Mouse (Mus musculus) cerebellum, adult 18-20 months (tissue): ENCODE measurements at regions not wholly inside any gene's neighbourhood (a gene's known extent, or its start where the extent isn't known, plus 50 kb on each side); places are given as distances from the start of the nearest gene placed in this dataset.
"Not testable (repeated sequence)": the region's sequence is repeated elsewhere in the genome, so short reads cannot be mapped to it uniquely, and the experiment has no call there.

Experiments
- DNase-seq, 2 experiments: peaks; one replicate each; pipeline ENCODE4 v3.0.0; 2021

- DNase-seq = not testable (repeated sequence)
Measured at GRCm38 (mm10) chr12:80055894-80056293, 56.9 kb downstream of the Zfp36l1 start.

- DNase-seq = no peak
Measured at GRCm38 (mm10) chr12:80055394-80055793, 57.4 kb downstream of the Zfp36l1 start.

- DNase-seq = no peak
Measured at GRCm38 (mm10) chr12:80054655-80055037, 58.2 kb downstream of the Zfp36l1 start.

GRCm38 (mm10) chr12:80053902-80054654 lies 58.7 kb downstream of the Zfp36l1 start:
- no peak for DNase-seq

GRCm38 (mm10) chr12:80048215-80048979 lies 64.4 kb downstream of the Zfp36l1 start:
- no peak for DNase-seq

- DNase-seq = no peak
Measured at GRCm38 (mm10) chr12:80046625-80047303, 66.0 kb downstream of the Zfp36l1 start.

GRCm38 (mm10) chr12:80041510-80042324 lies 71.1 kb downstream of the Zfp36l1 start:
- DNase-seq = no peak

- no peak for DNase-seq
Measured at GRCm38 (mm10) chr12:80041012-80041411, 71.8 kb downstream of the Zfp36l1 start.

- DNase-seq = no peak
Measured at GRCm38 (mm10) chr12:80040233-80040632, 72.6 kb downstream of the Zfp36l1 start.

GRCm38 (mm10) chr12:80039150-80039549 lies 73.7 kb downstream of the Zfp36l1 start:
- no peak for DNase-seq

GRCm38 (mm10) chr12:80035500-80036271 lies 77.1 kb downstream of the Zfp36l1 start:
- DNase-seq = no peak

GRCm38 (mm10) chr12:80034963-80035411 lies 77.8 kb downstream of the Zfp36l1 start:
- no peak for DNase-seq

- DNase-seq = no peak
Measured at GRCm38 (mm10) chr12:80034100-80034499, 78.7 kb downstream of the Zfp36l1 start.

GRCm38 (mm10) chr12:80032520-80032919 lies 80.3 kb downstream of the Zfp36l1 start:
- DNase-seq = no peak

GRCm38 (mm10) chr12:80028301-80028700 lies 84.5 kb downstream of the Zfp36l1 start:
- DNase-seq = no peak

GRCm38 (mm10) chr12:80023107-80024078 lies 89.4 kb downstream of the Zfp36l1 start:
- no peak for DNase-seq

- DNase-seq = no peak
Measured at GRCm38 (mm10) chr12:80022181-80023106, 90.4 kb downstream of the Zfp36l1 start.

GRCm38 (mm10) chr12:80021030-80021473 lies 91.8 kb downstream of the Zfp36l1 start:
- DNase-seq = no peak

- DNase-seq = no peak
Measured at GRCm38 (mm10) chr12:80018086-80018485, 94.7 kb downstream of the Zfp36l1 start.
